Mouse (Mus musculus): ENCODE data around the gene Tada1. TPM values are rescaled to one million over a fixed set of nuclear protein-coding genes. Genes with fewer than 3 reads are reported as not detected.

Tada1 gene
- 61.1 and 65.5 TPM in 2 replicates for polyA plus RNA-seq (2015; fragmentation: Nextera tagmentation; extraction: Ambion mirVana)

GRCm38 (mm10) chr1:166379013-166379629 lies at the start of gene Tada1:
TSS of gene Tada1 (plus strand) at chr1:166379097.
- 0 out of 2 replicates have a peak, but pooled peaks cover 5% of the 10 kb centered on the region for H3K9me3 ChIP-seq
- H3K4me1 ChIP-seq = peaks cover 23% of the 10 kb centered on the region
- H3K27ac ChIP-seq = peak within 1 kb of the TSS; percentile 90
- H3K4me2 ChIP-seq (replicated peaks) = peak within 1 kb of the TSS; percentile 76
- WGBS = under 1% methylated on average over 78 of the region's 81 CpGs
- H3K4me3 ChIP-seq = peak within 1 kb of the TSS; percentile 95
- ATAC-seq (ENCODE audit: low FRiP score, low read depth) = peak; percentile 94
- peaks cover 20% of the 10 kb centered on the region for H3K36me3 ChIP-seq
- peak within 1 kb of the TSS; percentile 98 for H3K9ac ChIP-seq
- H3K27me3 ChIP-seq = no peaks in the 10 kb centered on the region

GRCm38 (mm10) chr1:166330752-166331151 lies 48.1 kb upstream of the Tada1 start:
- WGBS = 52% methylated on average over 3 of the region's 3 CpGs
- no peak overlapping the region for H3K9ac ChIP-seq
- no peak overlapping the region for H3K4me3 ChIP-seq
- no peaks in the 10 kb centered on the region for H3K36me3 ChIP-seq
- ATAC-seq (ENCODE audit: low FRiP score, low read depth) = no peak
- H3K27me3 ChIP-seq = no peaks in the 10 kb centered on the region
- no peak overlapping the region for H3K4me2 ChIP-seq (replicated peaks)
- H3K4me1 ChIP-seq = no peaks in the 10 kb centered on the region
- H3K27ac ChIP-seq = no peak overlapping the region
- H3K9me3 ChIP-seq = no peaks in the 10 kb centered on the region

- WGBS = 84% methylated on average over 6 of the region's 6 CpGs
- Histone ChIP-seq H3K27me3 (no peaks in the 10 kb centered on the region), H3K9me3 (no peaks in the 10 kb centered on the region), H3K36me3 (no peaks in the 10 kb centered on the region), H3K4me3 (no peak overlapping the region), H3K27ac (no peak overlapping the region), H3K9ac (no peak overlapping the region), H3K4me2 (replicated peaks) (no peak overlapping the region), H3K4me1 (no peaks in the 10 kb centered on the region)
- ATAC-seq (ENCODE audit: low FRiP score, low read depth) = no peak
These were observed 39.8 kb upstream of the Tada1 start for GRCm38 (mm10) chr1:166339110-166339509.

- no peaks in the 10 kb centered on the region for H3K36me3 ChIP-seq
- 0 out of 2 replicates have a peak, but pooled peaks cover 5% of the 10 kb centered on the region for H3K4me1 ChIP-seq
- ATAC-seq (ENCODE audit: low FRiP score, low read depth) = no peak
- no peak overlapping the region for H3K4me3 ChIP-seq
- no peak overlapping the region for H3K27ac ChIP-seq
- H3K27me3 ChIP-seq = no peaks in the 10 kb centered on the region
- WGBS = 65% methylated on average over 2 of the region's 2 CpGs
- no peak overlapping the region for H3K4me2 ChIP-seq (replicated peaks)
- H3K9me3 ChIP-seq = no peaks in the 10 kb centered on the region
- no peak overlapping the region for H3K9ac ChIP-seq
These were observed 36.8 kb upstream of the Tada1 start for GRCm38 (mm10) chr1:166342060-166342459.

- H3K27me3 ChIP-seq = no peaks in the 10 kb centered on the region
- 84% methylated on average over 1 of the region's 1 CpGs for WGBS
- H3K9me3 ChIP-seq = no peaks in the 10 kb centered on the region
- H3K4me2 ChIP-seq (replicated peaks) = no peak overlapping the region
- no peak for ATAC-seq (ENCODE audit: low FRiP score, low read depth)
- no peak overlapping the region for H3K4me3 ChIP-seq
- no peaks in the 10 kb centered on the region for H3K36me3 ChIP-seq
- 0 out of 2 replicates have a peak, but pooled peaks cover 5% of the 10 kb centered on the region for H3K4me1 ChIP-seq
- no peak overlapping the region for H3K27ac ChIP-seq
- no peak overlapping the region for H3K9ac ChIP-seq
These were observed 36.4 kb upstream of the Tada1 start for GRCm38 (mm10) chr1:166342539-166342938.

- Histone ChIP-seq H3K9ac (no peak overlapping the region), H3K36me3 (no peaks in the 10 kb centered on the region), H3K4me1 (0 out of 2 replicates have a peak, but pooled peaks cover 5% of the 10 kb centered on the region), H3K27ac (no peak overlapping the region), H3K4me3 (no peak overlapping the region), H3K27me3 (no peaks in the 10 kb centered on the region), H3K9me3 (no peaks in the 10 kb centered on the region), H3K4me2 (replicated peaks) (no peak overlapping the region)
- whole genome bisulfite sequencing = 63% methylated on average over 5 of the region's 5 CpGs
- no peak for ATAC-seq (ENCODE audit: low FRiP score, low read depth)
These were observed 35.3 kb upstream of the Tada1 start for GRCm38 (mm10) chr1:166343586-166343985.

- Histone ChIP-seq H3K9me3 (no peaks in the 10 kb centered on the region), H3K4me1 (peaks cover 10% of the 10 kb centered on the region), H3K27me3 (no peaks in the 10 kb centered on the region), H3K4me2 (replicated peaks) (no peak overlapping the region), H3K4me3 (no peak overlapping the region), H3K9ac (no peak overlapping the region), H3K27ac (no peak overlapping the region), H3K36me3 (no peaks in the 10 kb centered on the region)
- WGBS = 36% methylated on average over 8 of the region's 8 CpGs
- no peak for ATAC-seq (ENCODE audit: low FRiP score, low read depth)
These were observed 34.4 kb upstream of the Tada1 start for GRCm38 (mm10) chr1:166344300-166345077.

- no peak overlapping the region for H3K27ac ChIP-seq
- H3K36me3 ChIP-seq = no peaks in the 10 kb centered on the region
- WGBS = 94% methylated on average over 6 of the region's 6 CpGs
These were observed 33.3 kb upstream of the Tada1 start for GRCm38 (mm10) chr1:166345602-166346001.

GRCm38 (mm10) chr1:166346906-166347305 lies 32.0 kb upstream of the Tada1 start:
- ATAC-seq (ENCODE audit: low FRiP score, low read depth) = no peak
- no peaks in the 10 kb centered on the region for H3K27me3 ChIP-seq

More at GRCm38 (mm10) chr1:166345602-166346001, 33.3 kb upstream of the Tada1 start:
- no peak overlapping the region for H3K9ac ChIP-seq
- no peaks in the 10 kb centered on the region for H3K9me3 ChIP-seq
- H3K4me3 ChIP-seq = no peak overlapping the region
- peaks cover 14% of the 10 kb centered on the region for H3K4me1 ChIP-seq
- no peaks in the 10 kb centered on the region for H3K27me3 ChIP-seq
- ATAC-seq (ENCODE audit: low FRiP score, low read depth) = no peak
- H3K4me2 ChIP-seq (replicated peaks) = no peak overlapping the region

GRCm38 (mm10) chr1:166349341-166349740 lies 29.6 kb upstream of the Tada1 start:
- WGBS = 30% methylated on average over 3 of the region's 3 CpGs
- Histone ChIP-seq H3K4me1 (peaks cover 12% of the 10 kb centered on the region), H3K4me2 (replicated peaks) (0 out of 2 replicates have a peak overlapping the region, but pooled peaks have one; percentile 23), H3K36me3 (no peaks in the 10 kb centered on the region), H3K9ac (no peak overlapping the region), H3K27ac (no peak overlapping the region), H3K27me3 (no peaks in the 10 kb centered on the region), H3K9me3 (no peaks in the 10 kb centered on the region), H3K4me3 (no peak overlapping the region)
- ATAC-seq (ENCODE audit: low FRiP score, low read depth) = peak; percentile 64; the same call in 1 of the 2 replicates

More at GRCm38 (mm10) chr1:166346906-166347305, 32.0 kb upstream of the Tada1 start:
- H3K27ac ChIP-seq = no peak overlapping the region
- peaks cover 14% of the 10 kb centered on the region for H3K4me1 ChIP-seq
- no peak overlapping the region for H3K4me2 ChIP-seq (replicated peaks)
- 85% methylated on average over 3 of the region's 3 CpGs for WGBS
- no peaks in the 10 kb centered on the region for H3K9me3 ChIP-seq
- H3K4me3 ChIP-seq = no peak overlapping the region
- no peak overlapping the region for H3K9ac ChIP-seq
- H3K36me3 ChIP-seq = no peaks in the 10 kb centered on the region

GRCm38 (mm10) chr1:166349751-166350150 lies 29.1 kb upstream of the Tada1 start:
- 28% methylated on average over 11 of the region's 11 CpGs for WGBS
- 0 out of 2 replicates have a peak overlapping the region, but pooled peaks have one; percentile 23 for H3K4me2 ChIP-seq (replicated peaks)
- no peaks in the 10 kb centered on the region for H3K36me3 ChIP-seq
- H3K9me3 ChIP-seq = no peaks in the 10 kb centered on the region
- H3K9ac ChIP-seq = no peak overlapping the region
- H3K27me3 ChIP-seq = no peaks in the 10 kb centered on the region
- no peak overlapping the region for H3K27ac ChIP-seq
- no peak overlapping the region for H3K4me3 ChIP-seq
- ATAC-seq (ENCODE audit: low FRiP score, low read depth) = peak; percentile 71; the same call in 1 of the 2 replicates
- H3K4me1 ChIP-seq = peaks cover 9% of the 10 kb centered on the region

GRCm38 (mm10) chr1:166360157-166360855 lies 18.6 kb upstream of the Tada1 start:
- no peaks in the 10 kb centered on the region for H3K4me1 ChIP-seq
- no peaks in the 10 kb centered on the region for H3K36me3 ChIP-seq
- H3K4me2 ChIP-seq (replicated peaks) = no peak overlapping the region
- 20% methylated on average over 14 of the region's 14 CpGs for WGBS
- H3K9ac ChIP-seq = no peak overlapping the region
- H3K9me3 ChIP-seq = no peaks in the 10 kb centered on the region
- H3K27me3 ChIP-seq = no peaks in the 10 kb centered on the region
- no peak overlapping the region for H3K27ac ChIP-seq
- ATAC-seq (ENCODE audit: low FRiP score, low read depth) = peak; percentile 80; the same call in 1 of the 2 replicates
- H3K4me3 ChIP-seq = no peak overlapping the region
